Mouse (Mus musculus): Measurements from ENCODE around the gene Agmat.

The Agmat gene

GRCm38 (mm10) chr4:141734446-141735205 lies 11.8 kb upstream of the Agmat start:
- in situ Hi-C loops (cut with MboI, MseI) = no loop called here

GRCm38 (mm10) chr4:141735206-141735560 lies 11.3 kb upstream of the Agmat start:
- in situ Hi-C loops (cut with MboI, MseI) = no loop called here

DNA sequence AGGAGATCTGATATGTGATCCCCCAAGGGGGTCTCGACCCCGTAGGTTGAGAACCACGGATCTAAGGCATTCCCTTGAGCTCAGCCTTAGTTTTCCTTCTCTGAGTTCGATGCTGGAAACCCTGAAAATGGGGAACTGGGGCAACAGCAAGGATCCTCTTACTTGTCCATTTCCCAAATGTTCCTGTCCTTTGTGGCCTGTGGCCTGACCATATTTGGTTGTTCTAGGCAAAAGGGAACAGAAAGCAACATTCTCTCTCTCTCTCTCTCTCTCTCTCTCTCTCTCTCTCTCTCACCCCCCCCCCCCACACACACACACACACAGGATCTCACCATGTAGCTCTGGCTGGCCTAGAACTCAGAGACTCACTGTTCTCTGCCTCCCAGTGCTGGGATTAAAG lies 9.6 kb upstream of the Agmat start:
- in situ Hi-C loops (cut with MboI, MseI) = no loop called here

- in situ Hi-C loops (cut with MboI, MseI) = no loop called here
Measured at GRCm38 (mm10) chr4:141738015-141738414, 8.5 kb upstream of the Agmat start.

DNA sequence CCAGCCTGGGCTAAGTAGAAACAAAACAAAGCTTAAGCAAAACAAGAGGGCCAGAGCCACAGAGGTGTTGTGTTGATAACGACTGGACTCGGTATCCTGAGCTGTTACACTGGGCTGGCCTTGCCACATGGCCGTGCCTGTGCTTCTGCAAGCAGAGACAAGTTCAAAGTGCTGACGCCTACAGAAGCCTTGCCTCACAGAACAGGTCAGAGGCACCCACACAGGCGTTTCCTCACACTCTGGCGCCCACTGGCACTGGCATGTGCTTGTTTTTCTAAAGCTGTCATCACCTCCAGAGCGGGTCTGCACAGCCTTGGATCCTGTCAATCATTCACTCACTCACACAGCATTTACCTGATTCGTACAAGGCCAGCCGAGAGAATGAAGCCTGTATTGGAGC lies 4.6 kb upstream of the Agmat start:
- in situ Hi-C loops (cut with MboI, MseI) = no loop called here

DNA sequence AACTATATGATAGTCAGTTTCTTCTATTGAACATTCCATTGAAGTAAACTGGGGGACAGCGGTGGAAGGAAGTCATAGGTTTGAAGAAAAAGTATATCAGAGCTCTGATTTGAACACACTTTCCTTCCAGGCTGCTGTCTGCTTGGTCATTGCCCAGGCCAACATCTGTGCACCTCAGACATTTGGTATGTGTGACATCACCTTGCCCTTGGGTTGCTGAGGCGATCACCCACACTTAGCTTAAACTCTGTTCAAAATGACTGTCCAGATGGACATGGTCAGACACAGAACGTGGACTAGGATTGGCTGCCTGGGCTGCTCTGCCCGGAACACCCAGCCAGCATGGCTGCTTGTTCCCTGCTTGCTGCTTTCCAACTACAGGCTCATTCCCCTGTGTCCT lies 4.1 kb upstream of the Agmat start:
- in situ Hi-C loops (cut with MboI, MseI) = no loop called here

DNA sequence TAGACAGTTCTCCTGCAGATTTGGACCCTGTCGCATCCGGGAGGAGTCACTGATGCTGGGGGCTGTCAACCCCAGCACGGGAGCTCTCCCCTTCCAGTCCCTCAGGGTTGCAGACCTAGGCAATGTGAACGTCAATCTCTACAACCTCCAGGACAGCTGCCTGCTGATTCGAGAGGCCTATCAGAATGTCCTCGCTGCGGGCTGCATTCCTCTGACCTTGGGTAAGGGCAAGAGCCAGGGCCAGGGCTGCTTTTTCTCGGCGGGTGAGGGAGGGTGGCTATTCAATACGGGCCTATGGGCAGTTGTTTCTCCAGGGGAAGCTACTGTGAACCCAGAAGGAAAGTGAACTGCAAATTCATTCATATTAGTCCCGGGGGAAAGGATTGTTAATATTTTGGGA lies 3.1 kb downstream of the Agmat start:
- in situ Hi-C loops (cut with MboI, MseI) = no loop called here

DNA sequence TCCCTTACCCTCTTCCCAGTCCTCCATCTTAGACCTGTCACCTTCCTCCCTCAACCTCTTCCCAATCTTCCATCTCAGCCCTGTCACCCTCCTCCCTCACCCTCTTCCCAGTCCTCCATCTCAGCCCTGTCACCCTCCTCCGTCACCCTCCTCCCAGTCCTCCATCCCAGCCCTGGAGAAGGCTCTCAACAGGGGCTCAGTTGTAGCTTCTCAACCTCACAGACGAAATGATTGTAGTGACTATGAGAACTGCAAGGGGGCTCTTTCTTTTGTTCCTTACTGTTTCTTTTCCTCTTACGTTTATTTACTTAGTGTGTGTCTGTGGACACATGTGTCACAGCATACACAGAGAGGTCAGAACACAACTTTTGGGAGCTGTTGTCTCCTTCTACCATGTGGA lies 4.4 kb downstream of the Agmat start:
- in situ Hi-C loops (cut with MboI, MseI) = no loop called here

DNA sequence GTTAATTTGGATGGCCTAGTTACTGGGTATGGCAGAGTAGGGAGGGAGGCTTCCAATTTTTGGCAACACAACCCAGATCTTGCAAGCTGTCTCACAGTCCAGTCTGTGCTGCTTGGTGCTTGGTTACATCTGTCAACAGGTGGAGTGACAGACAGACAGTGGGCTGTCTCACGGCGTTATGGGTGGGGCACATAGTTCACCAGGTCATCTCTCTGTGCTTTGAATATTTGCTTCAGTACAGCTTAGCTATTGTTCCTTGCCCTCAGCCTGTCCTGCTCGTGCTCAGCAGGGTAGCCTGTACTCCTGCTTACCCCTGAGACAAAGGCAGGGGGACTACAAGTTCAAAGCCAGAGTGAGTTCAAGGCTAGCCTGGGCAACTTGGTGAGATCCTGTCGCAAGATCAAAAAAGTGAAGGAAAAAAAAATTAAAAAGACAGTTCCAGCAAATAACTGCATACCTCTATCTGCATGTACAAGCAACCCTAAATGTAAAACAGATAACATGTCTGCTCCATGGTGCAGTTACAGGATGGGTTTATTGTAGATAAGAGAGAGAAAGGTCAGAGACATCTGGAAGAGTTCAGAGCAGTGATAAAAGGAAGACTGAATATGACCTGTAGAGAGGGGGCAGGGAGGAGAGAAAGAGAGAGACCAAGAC lies 5.1 kb downstream of the Agmat start:
- in situ Hi-C loops (cut with MboI, MseI) = no loop called here

GRCm38 (mm10) chr4:141752076-141752421 lies 5.6 kb downstream of the Agmat start:
- in situ Hi-C loops (cut with MboI, MseI) = no loop called here

GRCm38 (mm10) chr4:141755375-141755930 lies 9.0 kb downstream of the Agmat start:
- in situ Hi-C loops (cut with MboI, MseI) = no loop called here

- in situ Hi-C loops (cut with MboI, MseI) = no loop called here
Measured at GRCm38 (mm10) chr4:141757124-141757523, 10.7 kb downstream of the Agmat start.

- in situ Hi-C loops (cut with MboI, MseI) = no loop called here
Measured at GRCm38 (mm10) chr4:141758874-141759542, 12.5 kb downstream of the Agmat start.

DNA sequence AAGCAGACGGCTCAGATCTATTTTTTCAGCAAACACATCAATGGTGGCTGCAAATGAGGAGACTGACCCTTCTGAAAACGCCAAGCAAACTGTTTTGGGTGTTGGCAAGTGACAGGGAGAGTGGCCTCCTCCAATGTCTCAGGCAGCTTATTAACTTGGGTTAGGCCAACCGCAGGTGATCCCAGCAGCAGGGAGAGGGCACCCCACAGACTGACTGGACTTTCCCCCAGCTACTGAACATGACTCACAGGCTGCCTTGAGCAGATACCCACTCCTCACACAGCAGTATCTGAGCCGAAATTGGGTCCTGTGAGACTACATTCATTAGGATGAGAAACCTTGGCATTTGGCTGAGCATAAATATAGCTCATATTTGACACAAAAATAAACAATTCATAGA lies 14.5 kb downstream of the Agmat start:
- in situ Hi-C loops (cut with MboI, MseI) = no loop called here

DNA sequence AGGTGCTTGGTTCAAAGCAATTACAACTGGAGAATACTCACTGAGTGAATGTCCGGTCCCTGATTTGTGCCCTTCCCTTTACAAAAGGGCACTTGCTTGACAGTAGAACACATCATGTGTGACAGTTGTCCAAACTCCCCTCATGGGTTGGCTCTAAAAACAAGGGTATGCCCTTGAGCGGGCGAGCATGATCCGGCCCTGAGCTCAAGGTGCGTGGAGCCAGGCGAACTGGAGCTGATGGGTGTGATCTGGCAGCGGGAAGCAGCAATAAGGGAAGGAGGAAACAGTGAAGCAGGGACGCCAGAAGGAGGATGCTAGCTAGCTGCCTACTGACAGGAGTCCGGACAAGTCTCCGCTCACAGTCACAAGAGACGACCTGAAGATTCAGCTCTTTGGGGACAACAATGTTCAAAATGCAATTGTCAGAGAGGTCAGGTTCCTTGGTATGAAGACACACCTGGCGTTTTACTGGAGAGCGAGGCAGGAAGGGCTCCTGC lies 15.7 kb downstream of the Agmat start:
- in situ Hi-C loops (cut with MboI, MseI) = no loop called here

DNA sequence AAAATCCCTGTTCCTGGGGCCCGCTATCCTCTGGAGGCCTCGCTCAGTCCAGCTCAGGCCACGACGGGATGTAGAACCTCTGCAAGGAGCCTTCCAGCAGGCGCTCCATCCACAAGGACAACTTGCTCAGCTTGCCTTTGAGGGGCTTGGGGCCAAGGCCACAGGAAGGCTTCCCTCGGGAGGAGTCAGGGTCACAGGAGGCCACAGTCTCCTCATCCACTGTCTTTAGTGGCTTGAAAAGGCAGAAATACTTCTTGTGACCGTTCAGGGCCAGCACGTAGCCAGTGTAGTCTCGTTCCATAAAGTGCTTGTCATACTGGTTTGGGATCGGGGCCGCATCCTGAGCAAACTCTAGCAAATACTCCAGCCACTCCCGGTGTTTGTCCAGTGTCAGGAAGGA lies 17.0 kb downstream of the Agmat start:
- in situ Hi-C loops (cut with MboI, MseI) = no loop called here

- in situ Hi-C loops (cut with MboI, MseI) = no loop called here
Measured at GRCm38 (mm10) chr4:141765008-141765407, 18.5 kb downstream of the Agmat start.

DNA sequence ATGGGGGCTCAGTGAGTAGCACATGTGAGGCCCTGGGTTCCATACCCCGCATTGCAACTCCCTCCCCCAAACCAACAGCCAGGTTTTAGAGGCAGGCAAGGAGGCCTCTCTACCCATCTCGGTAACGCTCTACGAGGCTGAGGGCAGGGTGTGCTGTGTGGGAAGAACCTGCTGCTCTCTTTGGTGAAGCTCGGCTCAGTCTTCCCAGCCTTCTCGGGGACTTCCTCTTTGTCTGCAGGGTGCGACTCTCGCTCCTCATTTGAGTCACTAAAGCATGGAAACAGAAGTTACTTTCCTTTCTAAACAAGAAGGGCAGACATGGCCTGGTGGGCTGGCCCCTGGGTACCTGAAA lies 19.8 kb downstream of the Agmat start:
- in situ Hi-C loops (cut with MboI, MseI) = no loop called here

GRCm38 (mm10) chr4:141766668-141767352 lies 20.3 kb downstream of the Agmat start:
- in situ Hi-C loops (cut with MboI, MseI) = no loop called here

DNA sequence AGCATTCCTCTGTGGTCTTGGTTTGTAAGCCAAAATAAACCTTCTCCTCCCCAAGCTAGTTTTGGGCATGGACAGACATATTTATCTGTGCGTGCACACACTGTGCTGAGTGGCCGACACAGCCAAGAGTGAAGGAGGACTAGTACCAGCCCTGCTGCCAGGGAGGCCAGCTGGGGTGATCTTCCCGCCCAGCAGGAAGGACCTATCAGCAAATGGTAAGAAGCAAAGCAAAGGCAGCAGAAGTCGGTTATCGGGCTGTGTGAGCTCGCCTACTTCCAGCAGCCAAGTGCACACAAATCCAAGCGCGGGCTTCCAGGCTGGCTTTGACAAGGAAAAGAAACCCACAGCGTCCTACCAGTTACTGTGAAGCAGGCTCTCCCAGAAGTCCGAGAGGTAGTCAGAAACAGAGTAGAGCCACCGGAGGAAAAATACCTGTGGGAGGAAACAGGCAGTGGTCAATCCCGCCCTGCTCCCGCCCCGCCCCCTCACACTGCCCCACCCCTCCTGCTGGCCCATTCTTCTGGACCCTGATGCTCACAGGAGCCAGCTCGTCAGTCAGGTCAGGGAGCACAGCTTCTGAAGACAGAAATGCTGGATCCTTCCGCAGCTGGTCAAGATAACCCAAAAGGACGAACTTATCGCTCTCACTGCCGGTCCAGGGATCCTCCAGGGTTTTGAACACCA lies 21.0 kb downstream of the Agmat start:
- in situ Hi-C loops (cut with MboI, MseI) = no loop called here

DNA sequence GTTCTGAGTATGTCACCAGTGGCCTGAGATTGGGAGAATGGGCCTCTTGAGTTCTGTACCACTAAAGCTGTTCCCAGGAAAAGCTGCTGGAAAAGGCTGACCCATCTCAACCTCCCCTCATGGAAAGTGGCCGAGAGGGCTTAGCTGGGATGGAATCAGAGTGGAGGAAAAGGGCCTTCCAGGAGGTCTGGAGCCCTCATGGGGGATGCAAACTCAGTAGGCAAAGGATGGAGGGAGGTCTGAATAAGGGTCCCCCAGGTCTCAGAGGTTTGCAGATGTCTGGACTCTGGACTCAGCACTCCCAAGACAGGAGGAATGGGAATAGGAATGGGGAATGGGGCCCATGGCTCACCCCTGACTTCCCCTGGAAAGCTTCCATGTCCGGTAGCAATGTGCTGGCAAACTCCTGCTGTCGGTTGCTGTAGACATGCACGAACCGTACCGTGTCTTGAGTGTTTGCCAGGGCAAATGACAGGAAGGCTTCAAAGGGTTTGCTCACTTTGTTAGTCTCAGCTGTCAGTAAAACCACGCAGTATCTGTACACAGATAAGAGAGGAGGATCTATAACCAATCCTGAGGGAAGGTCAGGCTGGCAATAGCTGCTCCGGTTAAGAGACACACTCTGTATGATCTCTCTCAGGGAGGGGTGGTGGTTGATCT lies 23.2 kb downstream of the Agmat start:
- in situ Hi-C loops (cut with MboI, MseI) = no loop called here
